Mouse (Mus musculus) liver, embryonic 16.5 days (tissue): ENCODE data around the gene Ptprn. TPM values are rescaled to one million over a fixed set of nuclear protein-coding genes. Genes with fewer than 3 reads are reported as not detected.
A peak's percentile ranks its signal among the peaks of the same experiment; 100 is the strongest.
"Not testable (repeated sequence)": the region's sequence is repeated elsewhere in the genome, so short reads cannot be mapped to it uniquely, and the experiment has no call there.

ENCODE experiments used
- ATAC-seq: fragments of 200-750 bp; cut with Nextera tagmentation; 2 replicates; pipeline ENCODE4 v1.8.0; 2017; ENCODE audit warnings: low read depth, mild to moderate bottlenecking, moderate number of reproducible peaks, moderate library complexity
- H3K27ac ChIP-seq: fragments of 300-500 bp; sonication (generic); 2 replicates; pipeline ENCODE4 v1.5.1; 2014; ENCODE audit warnings: mild to moderate bottlenecking, low read length
- H3K27me3 ChIP-seq: fragments of 300-500 bp; sonication (generic); 2 replicates; pipeline ENCODE4 v1.6.1; 2014; ENCODE audit warnings: low read depth, low read length, mixed read lengths; ENCODE audit not compliant: control insufficient read depth, insufficient read depth
- H3K36me3 ChIP-seq: fragments of 300-500 bp; sonication (generic); 2 replicates; pipeline ENCODE4 v1.6.1; 2014; ENCODE audit warnings: mild to moderate bottlenecking; ENCODE audit not compliant: control insufficient read depth, insufficient read depth
- H3K4me1 ChIP-seq: fragments of 300-500 bp; sonication (generic); 2 replicates; pipeline ENCODE4 v1.6.1; 2014; ENCODE audit warnings: low read depth, low read length, mixed read lengths; ENCODE audit not compliant: control insufficient read depth
- H3K4me2 ChIP-seq: fragments of 300-500 bp; sonication (generic); 2 replicates; pipeline ENCODE4 v1.6.1; 2014; ENCODE audit warnings: low read depth, low read length, mixed read lengths
- H3K4me3 ChIP-seq: fragments of 300-500 bp; sonication (generic); 2 replicates; pipeline ENCODE4 v1.5.1; 2014; ENCODE audit warnings: low read depth, mild to moderate bottlenecking, low read length
- H3K9ac ChIP-seq: fragments of 300-500 bp; sonication (generic); 2 replicates; pipeline ENCODE4 v1.6.1; 2014; ENCODE audit warnings: low read depth, low read length
- H3K9me3 ChIP-seq: fragments of 300-500 bp; sonication (generic); replicated peaks from 2 replicates; pipeline ENCODE4 v1.6.1; 2016; ENCODE audit warnings: low read length; ENCODE audit not compliant: control insufficient read depth
- WGBS: fragments of 180-500 bp; shearing (Covaris S2); extraction: QIAGEN DNeasy Blood & Tissue Kit; methylation state at CpG from one replicate; pipeline ENCODE4 v1.1.7; 2014; ENCODE audit not compliant: insufficient replicate concordance; 5-methylcytosine and 5-hydroxymethylcytosine counted together
- polyA plus RNA-seq: library from polyadenylated mRNA; unstranded; fragments of >200 nt; fragmentation: Nextera tagmentation; extraction: Ambion mirVana; gene quantifications from 2 replicates; pipeline ENCODE4 v1.2.1, GENCODE M21; 2015

The Ptprn gene
- polyA plus RNA-seq, 1 experiment from 2014 or later: 0.11 TPM

- H3K27ac ChIP-seq: no peak overlapping the region
- 77% methylated on average over 16 of the region's 16 CpGs for WGBS
- no peak overlapping the region for H3K4me3 ChIP-seq
- no peak overlapping the region for H3K4me2 ChIP-seq
- no peaks in the 10 kb centered on the region for H3K27me3 ChIP-seq
- ATAC-seq: no peak
- H3K36me3 ChIP-seq: no peaks in the 10 kb centered on the region
- peaks cover 7% of the 10 kb centered on the region for H3K4me1 ChIP-seq
- H3K9me3 ChIP-seq: no peaks in the 10 kb centered on the region
- H3K9ac ChIP-seq: no peak overlapping the region
Measured at GRCm38 (mm10) chr1:75247071-75247930, 17.0 kb downstream of the Ptprn start.

- no peaks in the 10 kb centered on the region for H3K27me3 ChIP-seq
- no peaks in the 10 kb centered on the region for H3K9me3 ChIP-seq
- no peak overlapping the region for H3K27ac ChIP-seq
- H3K9ac ChIP-seq: no peak overlapping the region
- H3K36me3 ChIP-seq: no peaks in the 10 kb centered on the region; the same call in none of the 2 replicates
- no peak overlapping the region for H3K4me3 ChIP-seq
- no peak overlapping the region for H3K4me2 ChIP-seq
- no peaks in the 10 kb centered on the region; the same call in 1 of the 2 replicates for H3K4me1 ChIP-seq
- peak; percentile 69 for ATAC-seq
- 24% methylated on average over 4 of the region's 4 CpGs for WGBS
Measured at GRCm38 (mm10) chr1:75244836-75245235, 19.5 kb downstream of the Ptprn start.

GRCm38 (mm10) chr1:75244175-75244826 is 20.0 kb downstream of the Ptprn start:
- no peak for ATAC-seq
- Histone ChIP-seq H3K9ac (no peak overlapping the region), H3K4me2 (no peak overlapping the region), H3K27ac (no peak overlapping the region), H3K36me3 (no peaks in the 10 kb centered on the region; the same call in none of the 2 replicates), H3K9me3 (no peaks in the 10 kb centered on the region), H3K4me1 (no peaks in the 10 kb centered on the region; the same call in 1 of the 2 replicates), H3K27me3 (no peaks in the 10 kb centered on the region), H3K4me3 (no peak overlapping the region)
- WGBS: 78% methylated on average over 12 of the region's 12 CpGs

DNA sequence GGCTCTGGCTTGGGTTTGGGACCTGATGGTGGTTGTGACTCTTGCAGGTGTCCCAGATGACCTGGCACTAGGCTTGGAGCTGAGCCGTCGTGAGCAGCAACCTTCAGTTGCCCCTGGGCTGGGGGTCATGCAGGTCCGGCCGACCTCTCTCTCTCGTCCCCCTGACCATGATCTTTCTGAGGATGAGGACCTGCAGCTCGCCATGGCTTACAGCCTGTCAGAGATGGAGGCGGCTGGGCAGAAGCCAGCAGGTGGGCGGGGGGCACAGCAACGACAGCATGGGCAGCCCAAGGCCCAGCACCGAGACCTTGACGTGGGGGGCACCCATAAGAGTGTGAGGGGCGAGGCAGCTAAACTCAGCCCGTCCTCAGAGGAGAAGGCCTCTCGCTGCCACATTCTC is 20.9 kb downstream of the Ptprn start:
- Histone ChIP-seq H3K27ac (no peak overlapping the region), H3K9me3 (no peaks in the 10 kb centered on the region), H3K9ac (no peak overlapping the region), H3K4me1 (peaks cover 3% of the 10 kb centered on the region), H3K36me3 (no peaks in the 10 kb centered on the region; the same call in none of the 2 replicates), H3K4me2 (no peak overlapping the region), H3K4me3 (no peak overlapping the region), H3K27me3 (no peaks in the 10 kb centered on the region)
- no peak for ATAC-seq
- 79% methylated on average over 14 of the region's 14 CpGs for WGBS

- Histone ChIP-seq H3K27me3 (no peaks in the 10 kb centered on the region), H3K4me3 (no peak overlapping the region), H3K9ac (no peak overlapping the region), H3K4me1 (peaks cover 36% of the 10 kb centered on the region), H3K36me3 (no peaks in the 10 kb centered on the region; the same call in none of the 2 replicates), H3K9me3 (no peaks in the 10 kb centered on the region), H3K27ac (no peak overlapping the region), H3K4me2 (no peak overlapping the region)
- ATAC-seq: no peak
- 88% methylated on average over 10 of the region's 10 CpGs for WGBS
Measured at GRCm38 (mm10) chr1:75239591-75239990, 24.7 kb downstream of the Ptprn start.

DNA sequence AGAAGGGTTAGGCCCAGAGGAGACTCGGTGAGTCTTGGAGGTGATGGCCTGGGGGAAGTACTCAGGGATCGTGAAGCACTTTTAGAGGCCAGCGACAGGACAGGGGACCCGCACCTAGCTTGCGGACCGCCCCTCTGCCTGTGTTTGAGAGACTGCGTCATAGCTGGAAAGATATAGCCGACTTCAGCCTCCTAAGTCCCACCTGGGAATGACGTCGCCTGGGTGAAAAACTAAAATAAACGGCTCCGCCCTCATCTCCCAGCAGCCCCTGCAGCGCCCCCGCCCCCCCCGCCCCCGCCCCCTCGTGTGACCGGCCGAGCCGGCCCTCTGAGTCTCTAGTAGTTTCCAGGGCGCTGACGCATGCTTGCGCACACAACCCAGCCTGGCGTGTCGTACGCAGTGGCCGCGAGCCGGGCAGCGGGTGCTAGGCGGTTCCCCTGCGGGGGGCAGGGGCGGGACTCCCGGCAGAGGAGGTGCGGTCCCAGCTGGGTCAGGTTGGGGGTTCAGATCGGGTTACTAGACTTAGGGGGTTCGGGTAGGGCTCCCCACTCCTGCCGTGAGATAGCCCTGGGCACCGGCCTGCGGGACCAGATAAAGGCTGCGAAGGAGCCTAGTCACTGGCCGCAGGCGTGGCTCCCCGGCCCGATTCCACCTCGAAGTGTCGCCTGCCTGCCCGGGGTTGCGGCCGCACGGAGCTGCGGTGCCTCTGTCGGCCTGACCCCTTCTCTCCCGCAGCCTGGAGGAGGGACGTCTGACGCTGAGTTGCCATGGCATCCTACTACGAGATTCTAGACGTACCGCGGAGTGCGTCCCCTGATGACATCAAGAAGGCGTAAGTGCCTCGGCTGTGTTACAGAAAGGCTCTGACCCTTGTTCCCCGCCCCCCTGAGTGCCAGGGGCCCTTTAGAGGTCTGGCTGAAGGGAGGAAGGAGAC is 27.9 kb downstream of the Ptprn start, which contains the start of gene Dnajb2:
TSS of gene Dnajb2 (plus strand) at position 290 of the 934 bp plus-strand sequence.
- Histone ChIP-seq H3K4me1 (peaks cover 45% of the 10 kb centered on the region), H3K9me3 (no peaks in the 10 kb centered on the region), H3K36me3 (no peaks in the 10 kb centered on the region; the same call in none of the 2 replicates), H3K4me2 (peak within 1 kb of the TSS; percentile 86), H3K27me3 (no peaks in the 10 kb centered on the region), H3K27ac (peak within 1 kb of the TSS; percentile 99), H3K9ac (peak within 1 kb of the TSS; percentile 79), H3K4me3 (peak within 1 kb of the TSS; percentile 69)
- peak; percentile 95 for ATAC-seq
- WGBS: under 1% methylated on average over 64 of the region's 64 CpGs

GRCm38 (mm10) chr1:75234606-75235005 is 29.7 kb downstream of the Ptprn start:
- Histone ChIP-seq H3K27me3 (no peaks in the 10 kb centered on the region), H3K4me1 (peaks cover 46% of the 10 kb centered on the region), H3K9ac (no peak overlapping the region; the same call in 1 of the 2 replicates), H3K9me3 (no peaks in the 10 kb centered on the region), H3K4me3 (no peak overlapping the region), H3K36me3 (no peaks in the 10 kb centered on the region), H3K4me2 (no peak overlapping the region), H3K27ac (peak overlapping the region; percentile 99)
- peak; percentile 14; the same call in 1 of the 2 replicates for ATAC-seq
- WGBS: 3% methylated on average over 8 of the region's 8 CpGs

- 64% methylated on average over 4 of the region's 4 CpGs for WGBS
- peaks cover 38% of the 10 kb centered on the region for H3K4me1 ChIP-seq
Measured at GRCm38 (mm10) chr1:75232489-75232888, 31.8 kb downstream of the Ptprn start.

More at GRCm38 (mm10) chr1:75232489-75232888, 31.8 kb downstream of the Ptprn start:
- not testable (repeated sequence) for H3K36me3 ChIP-seq, H3K27ac ChIP-seq, ATAC-seq, H3K9ac ChIP-seq, H3K4me2 ChIP-seq, H3K4me3 ChIP-seq, H3K9me3 ChIP-seq, H3K27me3 ChIP-seq
